8 mouse cellular contexts compared by ENCODE assay signal in genomic region chr1:194976164-194976516, GRCm38 (mm10). TPM values are rescaled to one million over a fixed set of nuclear protein-coding genes. Genes with fewer than 3 reads are reported as not detected.
A peak's percentile ranks its signal among the peaks of the same experiment; 100 is the strongest.
DNase-seq lines count a peak whose midpoint lies in the region; ATAC-seq and TF ChIP-seq lines count a peak whose summit lies in the region.

No protein-coding gene starts in this region.

- H3K9me3 ChIP-seq in E14TG2a.4 (ENCODE audit: low read length), result no peaks in the 10 kb centered on the region
- H3K9me3 ChIP-seq in forebrain, embryonic 11.5 days (ENCODE audit: control insufficient read depth, low read length), result no peaks in the 10 kb centered on the region
- H3K9me3 ChIP-seq in heart, embryonic 16.5 days (replicated peaks; ENCODE audit: control insufficient read depth, low read length), result no peaks in the 10 kb centered on the region
- no peaks in the 10 kb centered on the region for H3K9me3 ChIP-seq in liver, embryonic 13.5 days (replicated peaks)
- no peaks in the 10 kb centered on the region for H3K9me3 ChIP-seq in stomach, embryonic 15.5 days

- peak overlapping the region; percentile 87 for H3K4me3 ChIP-seq in E14TG2a.4 (replicated peaks; ENCODE audit: low read length)
- H3K4me3 ChIP-seq in forebrain, embryonic 11.5 days (ENCODE audit: low read depth, low read length), result peak overlapping the region; percentile 68
- peak overlapping the region; percentile 84 for H3K4me3 ChIP-seq in heart, embryonic 16.5 days (ENCODE audit: low read length)
- H3K4me3 ChIP-seq in liver, embryonic 13.5 days (replicated peaks), result peak overlapping the region; percentile 75
- peak overlapping the region; percentile 78 for H3K4me3 ChIP-seq in stomach, embryonic 15.5 days (replicated peaks)

- H3K4me2 ChIP-seq in forebrain, embryonic 11.5 days (ENCODE audit: low read depth, low read length, severe bottlenecking), result peak overlapping the region; percentile 84
- H3K4me2 ChIP-seq in heart, embryonic 16.5 days (ENCODE audit: low read depth, low read length), result peak overlapping the region; percentile 100
- peak overlapping the region; percentile 97 for H3K4me2 ChIP-seq in liver, embryonic 13.5 days
- peak overlapping the region; percentile 96 for H3K4me2 ChIP-seq in stomach, embryonic 15.5 days

- no peaks in the 10 kb centered on the region for H3K36me3 ChIP-seq in E14TG2a.4 (ENCODE audit: insufficient read depth, low read length)
- H3K36me3 ChIP-seq in forebrain, embryonic 11.5 days (ENCODE audit: control insufficient read depth, insufficient read depth, low read length), result no peaks in the 10 kb centered on the region
- H3K36me3 ChIP-seq in heart, embryonic 16.5 days (ENCODE audit: control insufficient read depth, insufficient read depth), result no peaks in the 10 kb centered on the region
- no peaks in the 10 kb centered on the region for H3K36me3 ChIP-seq in liver, embryonic 13.5 days
- H3K36me3 ChIP-seq in stomach, embryonic 15.5 days, result no peaks in the 10 kb centered on the region

- WGBS in forebrain, embryonic 11.5 days, result under 1% methylated on average over 42 of the region's 42 CpGs
- WGBS in heart, embryonic 16.5 days, result 0% methylated on average over 42 of the region's 42 CpGs
- WGBS in liver, embryonic 13.5 days (ENCODE audit: insufficient replicate concordance), result under 1% methylated on average over 42 of the region's 42 CpGs
- WGBS in stomach, embryonic 15.5 days, result under 1% methylated on average over 42 of the region's 42 CpGs

- 0 out of 2 replicates have a peak overlapping the region, but pooled peaks have one; percentile 25 for H3K27ac ChIP-seq in forebrain, embryonic 11.5 days (ENCODE audit: low read depth, low read length)
- H3K27ac ChIP-seq in heart, embryonic 16.5 days (ENCODE audit: low read length), result peak overlapping the region; percentile 77
- peak overlapping the region; percentile 81 for H3K27ac ChIP-seq in liver, embryonic 13.5 days
- H3K27ac ChIP-seq in stomach, embryonic 15.5 days, result peak overlapping the region; percentile 63

- peak overlapping the region; percentile 80 for H3K9ac ChIP-seq in forebrain, embryonic 11.5 days (ENCODE audit: low read length)
- H3K9ac ChIP-seq in heart, embryonic 16.5 days (ENCODE audit: low read length), result peak overlapping the region; percentile 92
- peak overlapping the region; percentile 78 for H3K9ac ChIP-seq in liver, embryonic 13.5 days
- peak overlapping the region; percentile 48 for H3K9ac ChIP-seq in stomach, embryonic 15.5 days

- peaks cover 23% of the 10 kb centered on the region for H3K27me3 ChIP-seq in E14TG2a.4 (ENCODE audit: insufficient read depth, low read length)
- no peaks in the 10 kb centered on the region; the same call in 1 of the 2 replicates for H3K27me3 ChIP-seq in forebrain, embryonic 11.5 days (ENCODE audit: control insufficient read depth, insufficient read depth, low read length)
- H3K27me3 ChIP-seq in heart, embryonic 16.5 days (ENCODE audit: control insufficient read depth, insufficient read depth, low read length), result no peaks in the 10 kb centered on the region
- H3K27me3 ChIP-seq in liver, embryonic 13.5 days, result peaks cover 14% of the 10 kb centered on the region; the same call in 1 of the 2 replicates
- H3K27me3 ChIP-seq in stomach, embryonic 15.5 days (replicated peaks), result no peaks in the 10 kb centered on the region

- TF ChIP-seq CTCF in E14TG2a.4 (conservative IDR thresholded peaks at IDR 0.05; ENCODE audit: low read length), result no peak

- peaks cover 20% of the 10 kb centered on the region for H3K4me1 ChIP-seq in E14TG2a.4 (replicated peaks; ENCODE audit: low read depth, low read length)
- 0 out of 2 replicates have a peak, but pooled peaks cover 4% of the 10 kb centered on the region for H3K4me1 ChIP-seq in forebrain, embryonic 11.5 days (replicated peaks; ENCODE audit: control insufficient read depth, insufficient read depth, low read length)
- peaks cover 12% of the 10 kb centered on the region for H3K4me1 ChIP-seq in heart, embryonic 16.5 days (ENCODE audit: control insufficient read depth, insufficient read depth, low read length)
- peaks cover 47% of the 10 kb centered on the region for H3K4me1 ChIP-seq in liver, embryonic 13.5 days (replicated peaks)
- H3K4me1 ChIP-seq in stomach, embryonic 15.5 days, result peaks cover 11% of the 10 kb centered on the region; the same call in 1 of the 2 replicates

- ATAC-seq in forebrain, embryonic 11.5 days (replicated peaks; ENCODE audit: low FRiP score), result peak; percentile 93
- peak; percentile 89 for ATAC-seq in heart, embryonic 16.5 days (replicated peaks; ENCODE audit: extremely low read depth, insufficient read depth, low FRiP score)
- peak; percentile 85 for ATAC-seq in liver, embryonic 13.5 days (ENCODE audit: low read depth)
- ATAC-seq in stomach, embryonic 15.5 days (ENCODE audit: insufficient read depth, low FRiP score, low read depth), result peak; percentile 92

- DNase-seq in c-Kit-positive CD71-positive TER-119-negative erythroid progenitor cells, embryonic 14.5 days (ENCODE audit: low read depth), result peak; percentile 77
- DNase-seq in forebrain, embryonic 11.5 days (ENCODE audit: low spot score), result peak; percentile 93
- peak; percentile 93 to 94 for DNase-seq in kidney, postnatal 25 days
- peak; percentile 82 for DNase-seq in liver, embryonic 13.5 days
- peak; percentile 91 for DNase-seq in neural tube, embryonic 10.5 days (ENCODE audit: extremely low spot score, low spot score)

RNA-seq across cellular contexts. Expression of gene Cd34, which starts 37.5 kb away (rescaled TPM):
- 51.0 and 54.7 TPM in 2 replicates for polyA plus RNA-seq in forebrain, embryonic 11.5 days (2014; fragmentation: Nextera tagmentation; extraction: Ambion mirVana)
- 110 and 124 TPM in 2 replicates for polyA plus RNA-seq in heart, embryonic 16.5 days (2015; fragmentation: Nextera tagmentation; extraction: Ambion mirVana)
- polyA plus RNA-seq in liver, embryonic 13.5 days (2015; fragmentation: Nextera tagmentation; extraction: Ambion mirVana), result 15.6 and 19.2 TPM in 2 replicates
- 77.2 and 81.1 TPM in 2 replicates for polyA plus RNA-seq in stomach, embryonic 15.5 days (2015; fragmentation: Nextera tagmentation; extraction: Ambion mirVana)

Comparison
In these comparisons a context has a peak if more than half of its experiments do, and no peak if none do; other contexts are left out.
1. Peak in every context shown above with its lines: DNase-seq, ATAC-seq, H3K4me3 ChIP-seq and H3K27ac ChIP-seq.
2. H3K27ac ChIP-seq: peak in every context shown above with its lines; median percentile 81 in liver, embryonic 13.5 days; 77 in heart, embryonic 16.5 days; 63 in stomach, embryonic 15.5 days; 25 in forebrain, embryonic 11.5 days.